Mouse (Mus musculus) adrenal gland, adult 18-20 months (tissue): ENCODE results near the gene Ntrk2. TPM values are rescaled to one million over a fixed set of nuclear protein-coding genes. Genes with fewer than 3 reads are reported as not detected.
A peak's percentile ranks its signal among the peaks of the same experiment; 100 is the strongest.
"Not testable (repeated sequence)": the region's sequence is repeated elsewhere in the genome, so short reads cannot be mapped to it uniquely, and the experiment has no call there.

ENCODE experiments used
- DNase-seq, 2 experiments: peaks; one replicate each; pipeline ENCODE4 v3.0.0; 2021 to 2022; ENCODE audit warnings: low spot score in 2 of 2
- total RNA-seq, 2 experiments: library from RNA; stranded (reverse); gene quantifications; 1 replicate in 1 of 2; 2 replicates in 1 of 2; pipeline ENCODE4 v1.2.3; 2021

Gene Ntrk2
- total RNA-seq, 2 experiments from 2014 or later: 26.2 to 56.1 TPM

DNA sequence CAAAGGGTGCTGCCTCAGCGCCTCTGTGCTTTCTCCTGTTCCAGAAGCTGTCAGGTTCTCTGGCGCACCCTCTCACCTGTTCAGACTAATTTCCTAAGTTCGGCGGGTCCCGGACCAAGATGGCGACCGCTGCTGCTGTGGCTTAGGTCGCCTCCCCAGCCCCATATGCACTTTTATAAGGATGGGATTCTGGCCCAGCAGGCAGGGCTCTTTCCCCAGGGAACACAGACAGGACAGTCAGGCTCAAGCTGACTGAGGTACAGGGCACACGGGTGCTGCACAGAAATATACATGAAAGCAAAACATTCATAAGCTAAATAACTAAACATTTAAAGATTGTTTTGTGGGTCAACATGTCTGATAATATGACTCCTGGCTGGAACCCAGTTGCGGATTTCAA lies 301.4 kb downstream of the Ntrk2 start:
- DNase-seq: not testable (repeated sequence)

DNA sequence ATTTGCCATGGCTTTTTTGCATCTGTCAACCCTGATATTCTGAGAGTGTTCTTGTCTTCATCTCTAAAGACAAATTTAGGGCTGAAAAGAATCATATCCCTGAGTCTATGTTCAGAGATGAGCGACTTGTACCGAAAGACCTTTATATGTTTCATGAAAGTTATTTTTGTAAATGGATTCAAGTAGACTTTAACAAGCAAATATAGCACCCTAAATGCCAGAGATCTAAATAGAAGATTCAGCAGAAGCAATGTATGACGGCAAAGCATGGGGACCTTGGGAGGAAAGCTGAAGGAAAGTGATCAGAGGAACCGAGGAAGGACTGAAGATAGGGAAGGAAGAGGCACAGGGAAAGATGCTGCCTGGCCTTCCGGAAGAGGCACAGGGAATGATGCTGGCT lies 303.7 kb downstream of the Ntrk2 start:
- no peak for DNase-seq

DNA sequence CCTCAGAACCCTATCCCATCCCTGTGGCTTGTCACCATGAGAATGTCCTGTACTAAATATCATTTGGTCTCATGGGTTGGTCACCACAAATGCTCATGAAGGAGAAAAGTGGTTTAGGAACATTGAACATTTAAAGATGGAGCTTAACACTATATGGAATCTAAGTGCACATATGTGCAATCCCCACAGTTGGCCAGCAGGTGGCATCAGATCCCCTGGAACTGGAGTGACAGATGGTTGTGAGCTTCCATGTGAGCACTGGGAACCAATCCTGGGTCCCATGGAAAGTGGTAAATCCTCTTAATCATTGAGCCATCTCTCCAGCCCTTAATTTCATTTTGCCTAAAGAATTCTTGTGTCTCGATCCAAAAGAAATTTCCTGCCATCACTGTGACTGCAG lies 308.3 kb downstream of the Ntrk2 start:
- no peak for DNase-seq

DNA sequence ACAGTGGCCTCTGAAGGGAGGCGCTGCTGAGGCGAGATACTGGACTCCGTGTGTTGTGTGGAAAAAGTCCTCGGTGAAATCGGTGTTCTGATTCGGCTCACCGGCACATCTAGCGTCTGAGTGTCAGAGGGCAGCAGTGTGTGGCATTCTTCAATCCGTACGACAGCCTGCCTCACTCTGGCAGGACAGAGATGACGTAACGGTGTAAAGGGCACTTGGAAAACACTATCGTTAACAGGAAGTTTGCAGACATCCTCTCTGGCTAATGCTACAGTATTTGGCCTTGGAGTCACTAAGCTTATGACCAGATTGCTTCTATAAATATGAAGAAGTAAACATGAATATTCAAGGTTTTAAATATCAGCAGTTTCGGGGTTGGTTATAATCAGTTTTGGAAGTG lies 309.2 kb downstream of the Ntrk2 start:
- no peak for DNase-seq

DNA sequence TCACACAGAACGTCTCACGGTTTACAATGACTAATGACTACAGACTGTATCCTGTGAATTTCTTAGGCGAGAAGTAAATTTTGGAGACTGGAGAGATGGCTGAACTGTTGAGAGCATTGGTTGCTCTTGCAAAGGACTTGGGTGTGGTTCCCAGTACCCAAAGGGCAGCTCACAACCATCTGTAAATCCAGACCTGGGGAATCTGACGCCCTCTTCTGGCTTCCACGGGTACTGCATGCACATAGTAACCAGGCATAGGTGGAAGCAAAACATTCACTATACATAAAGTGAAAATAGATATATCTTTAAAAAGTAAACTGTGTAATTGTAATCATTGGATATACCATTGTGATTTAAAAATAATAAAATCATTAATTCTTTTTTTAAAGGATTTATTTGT lies 310.9 kb downstream of the Ntrk2 start:
- DNase-seq: no peak

DNA sequence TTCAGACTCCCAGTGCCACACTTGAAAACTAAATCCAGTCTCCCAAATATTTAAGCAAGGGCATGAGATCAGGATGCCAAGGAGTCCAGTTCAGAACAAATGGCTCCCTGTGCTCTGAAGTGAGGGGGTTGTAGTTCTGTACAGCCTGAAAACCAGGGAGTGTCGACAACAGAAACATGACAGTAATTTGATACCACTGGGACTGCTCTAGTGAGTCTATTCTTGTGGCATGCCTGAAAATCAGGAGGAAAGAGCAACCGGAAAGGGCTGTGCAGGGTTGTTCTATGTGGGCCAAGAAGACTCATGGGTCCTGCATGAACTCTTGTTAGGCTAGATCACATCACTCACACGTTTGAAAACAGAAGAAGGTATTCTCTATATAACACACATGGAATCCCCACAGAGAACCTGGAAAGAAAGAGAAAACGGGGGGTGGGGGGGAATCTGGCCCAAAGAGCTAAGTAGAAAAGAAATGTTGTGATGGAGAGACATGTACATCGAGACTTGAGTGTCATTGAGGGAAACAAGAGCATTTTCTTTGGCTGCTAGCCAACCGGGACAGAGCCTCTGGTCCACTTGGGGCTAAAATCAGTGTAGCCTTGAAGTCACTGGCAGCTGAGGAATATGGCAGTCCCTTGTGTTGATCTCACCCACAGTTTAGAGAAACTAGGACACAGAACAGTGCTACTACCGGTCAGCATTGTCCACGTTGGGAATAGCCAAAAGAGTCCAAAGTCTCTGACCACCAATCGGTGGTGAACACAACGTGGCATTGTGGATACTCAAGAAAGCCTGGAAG lies 313.4 kb downstream of the Ntrk2 start:
- no peak for DNase-seq

DNA sequence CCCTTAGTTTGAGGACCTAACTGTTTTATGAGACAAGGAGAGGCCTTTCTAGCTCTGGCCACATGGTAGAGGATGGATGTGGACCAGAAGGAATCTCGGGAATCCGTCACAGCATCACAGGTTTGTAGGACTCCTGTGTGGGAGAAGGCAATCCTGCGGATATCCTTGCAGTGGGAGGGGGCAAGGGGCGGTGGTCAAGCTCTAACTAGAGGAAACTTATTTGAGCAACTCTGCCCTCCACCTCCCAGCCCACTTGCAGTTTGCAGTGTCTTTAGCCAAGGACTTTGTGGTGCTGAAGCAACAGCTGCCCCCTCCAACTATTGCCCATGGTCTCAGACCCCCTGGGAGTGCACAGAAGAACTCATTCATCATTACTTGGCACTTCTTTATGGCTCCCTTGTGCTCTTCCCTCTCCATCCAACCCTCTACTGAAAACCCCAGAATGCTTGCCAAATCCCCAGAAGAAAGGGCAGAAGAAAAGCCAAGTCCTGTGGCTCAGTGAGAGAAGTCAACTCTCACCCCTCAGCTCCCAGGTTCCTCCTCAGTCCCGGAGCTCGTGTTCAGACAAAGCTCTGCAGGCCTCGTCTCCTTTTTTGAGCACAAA lies 336.9 kb downstream of the Ntrk2 start:
- no peak for DNase-seq

DNA sequence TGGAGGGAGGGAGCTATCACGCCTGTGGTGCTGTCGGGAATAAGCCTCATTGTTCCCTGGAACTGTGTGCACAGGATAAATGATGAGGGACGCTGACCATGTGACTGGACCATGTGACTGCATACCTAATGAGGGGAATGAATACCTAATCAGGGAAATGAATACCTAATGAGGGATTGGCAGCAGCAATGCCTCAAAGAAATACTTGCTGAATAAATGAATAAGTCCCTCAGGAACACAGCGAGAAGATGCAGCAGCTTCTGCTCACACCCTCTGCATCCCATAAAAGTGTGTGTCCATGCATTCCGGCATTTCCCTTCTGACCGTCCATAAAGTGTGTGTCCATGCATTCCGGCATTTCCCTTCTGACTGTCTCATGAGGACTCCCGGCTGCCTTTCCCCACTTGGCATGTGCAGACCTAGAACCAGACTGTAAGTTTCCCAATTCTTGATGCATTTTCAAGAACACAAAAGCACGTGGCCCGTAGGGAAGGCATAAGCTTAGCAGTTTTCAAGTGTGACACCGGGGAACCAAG lies 338.0 kb downstream of the Ntrk2 start:
- DNase-seq: no peak

DNA sequence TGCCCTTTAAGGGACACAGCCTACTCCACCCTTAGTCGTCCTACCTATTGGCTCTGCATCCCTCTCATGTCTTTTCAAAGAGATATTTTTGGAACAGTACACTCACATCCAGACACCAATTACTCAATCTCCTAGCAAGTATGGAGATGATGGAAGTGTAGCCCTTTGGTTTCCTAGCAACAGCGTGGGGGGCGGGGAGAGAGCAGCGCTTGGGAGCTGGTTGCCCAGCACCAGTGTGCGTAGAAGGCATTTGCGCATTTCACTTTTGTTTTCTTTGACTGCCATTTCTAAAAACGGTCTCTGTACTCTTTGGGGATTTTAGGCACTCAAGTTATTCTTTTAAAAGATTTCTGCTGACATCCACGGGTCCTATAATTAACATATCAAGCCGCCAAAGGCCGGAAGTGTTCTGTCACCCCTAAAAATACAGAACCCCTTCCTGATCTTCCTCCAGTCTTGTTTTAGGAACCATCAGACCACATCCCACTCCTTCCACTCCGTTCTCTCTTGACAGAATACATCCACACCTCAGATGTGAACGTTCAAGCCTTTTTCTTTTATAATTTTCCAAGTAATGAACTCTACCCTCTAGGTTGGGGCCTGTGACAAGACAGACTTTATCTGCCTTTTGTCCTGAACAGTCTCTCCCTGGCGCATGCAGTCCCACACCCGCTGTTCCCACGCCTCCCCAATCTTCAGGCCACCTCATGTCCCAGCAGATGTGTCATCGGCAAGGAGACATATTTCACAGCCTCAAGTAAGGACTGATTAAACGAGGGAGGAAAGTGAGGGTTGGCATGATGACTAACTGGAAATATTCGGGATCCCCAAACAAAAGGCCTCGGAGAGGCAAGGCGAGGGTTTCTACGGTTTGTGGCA lies 339.5 kb downstream of the Ntrk2 start:
- peak; percentile 2 to 29 for DNase-seq

DNA sequence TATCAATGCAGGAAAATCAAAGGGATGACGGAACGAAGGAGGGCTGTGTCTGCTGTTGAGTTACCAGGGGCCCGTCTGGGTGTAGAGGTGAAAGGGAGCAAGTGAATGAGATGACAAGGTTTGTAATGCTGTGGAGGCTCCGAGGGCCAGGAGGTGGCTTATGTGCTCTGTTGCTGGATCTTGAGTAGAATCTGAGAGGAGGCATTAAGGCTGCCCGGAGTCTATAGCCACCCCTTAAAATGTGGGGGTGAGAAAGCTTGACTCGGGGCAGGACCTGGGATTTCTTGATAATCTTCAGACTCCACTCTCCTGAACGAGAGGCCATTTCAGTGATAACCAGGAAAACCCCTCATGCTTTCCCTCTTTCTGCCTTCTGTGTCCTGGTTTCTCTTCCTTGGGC lies 340.2 kb downstream of the Ntrk2 start:
- no peak for DNase-seq

DNA sequence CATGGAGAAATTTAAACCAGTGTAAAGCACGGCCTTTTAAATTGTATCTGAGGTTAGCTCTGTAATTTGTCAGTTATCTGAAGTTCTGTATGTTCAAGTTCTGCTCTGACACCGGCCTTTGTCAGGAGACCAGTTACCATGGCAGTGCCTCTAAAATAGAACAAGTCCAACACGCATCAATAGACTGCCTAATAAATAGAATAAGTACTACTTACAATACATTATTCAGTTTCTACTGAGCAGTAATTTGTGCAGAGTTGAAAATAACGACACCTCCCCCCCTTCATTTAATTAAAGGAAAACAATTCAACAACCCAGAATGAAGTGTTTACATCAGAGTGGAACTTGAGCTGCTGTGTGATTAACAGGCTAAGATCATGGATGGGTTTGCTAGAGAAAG lies 341.6 kb downstream of the Ntrk2 start:
- DNase-seq: no peak

DNA sequence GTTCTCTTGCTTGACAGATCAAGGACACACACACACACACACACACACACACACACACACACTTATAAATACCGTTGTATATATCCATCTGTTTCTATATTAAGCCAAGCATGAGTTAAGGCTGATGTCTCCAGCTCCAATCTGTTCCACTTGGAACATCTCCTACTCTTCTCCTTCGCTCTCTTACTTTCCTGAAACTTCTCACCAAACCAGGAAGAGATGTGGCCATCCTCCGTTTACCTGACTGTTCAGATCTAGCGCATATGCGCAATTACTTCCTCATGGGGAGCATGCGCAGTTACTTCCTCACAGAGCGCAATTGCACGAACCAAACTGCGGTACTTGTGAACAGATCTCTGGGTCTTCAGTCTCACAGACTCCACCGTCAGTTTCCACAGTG lies 342.4 kb downstream of the Ntrk2 start:
- DNase-seq: no peak

DNA sequence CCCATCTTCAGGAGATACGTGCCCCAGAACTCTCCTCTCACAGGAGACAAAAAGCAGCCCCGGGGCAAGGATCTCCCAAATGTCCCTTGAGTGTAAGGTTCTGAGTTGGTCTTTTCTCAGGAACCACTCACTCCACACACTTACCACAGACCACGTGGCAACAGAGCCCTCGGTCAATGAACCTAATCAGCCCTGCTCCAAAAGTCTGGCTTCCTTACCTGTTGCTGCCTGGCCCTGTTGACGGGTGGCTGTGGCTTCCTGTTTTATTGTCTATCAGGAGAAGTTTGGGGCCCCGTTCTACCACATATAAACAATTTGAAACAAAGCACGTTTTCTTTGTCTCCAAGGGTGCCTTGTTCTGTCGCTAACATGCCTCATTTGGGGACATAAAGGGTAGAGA lies 357.6 kb downstream of the Ntrk2 start:
- no peak for DNase-seq

DNA sequence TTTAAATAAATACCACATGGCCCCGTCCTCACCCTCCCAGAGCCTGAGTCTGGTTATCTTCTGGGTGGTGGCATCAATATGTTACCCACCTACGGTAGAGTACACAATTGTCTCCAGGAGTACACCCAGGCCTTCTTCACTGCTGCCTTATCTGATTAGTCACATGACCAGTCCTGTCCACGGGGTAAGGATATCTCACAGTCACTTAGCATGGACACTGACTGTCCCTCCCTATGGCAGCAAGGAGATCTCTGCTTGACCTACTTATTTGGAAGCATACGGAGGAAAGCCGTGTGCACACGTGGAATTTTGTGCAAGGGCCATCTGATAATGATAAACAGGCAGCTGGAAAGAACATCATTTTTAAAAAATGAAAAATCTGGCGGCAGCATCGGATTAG lies 367.5 kb downstream of the Ntrk2 start:
- no peak for DNase-seq

DNA sequence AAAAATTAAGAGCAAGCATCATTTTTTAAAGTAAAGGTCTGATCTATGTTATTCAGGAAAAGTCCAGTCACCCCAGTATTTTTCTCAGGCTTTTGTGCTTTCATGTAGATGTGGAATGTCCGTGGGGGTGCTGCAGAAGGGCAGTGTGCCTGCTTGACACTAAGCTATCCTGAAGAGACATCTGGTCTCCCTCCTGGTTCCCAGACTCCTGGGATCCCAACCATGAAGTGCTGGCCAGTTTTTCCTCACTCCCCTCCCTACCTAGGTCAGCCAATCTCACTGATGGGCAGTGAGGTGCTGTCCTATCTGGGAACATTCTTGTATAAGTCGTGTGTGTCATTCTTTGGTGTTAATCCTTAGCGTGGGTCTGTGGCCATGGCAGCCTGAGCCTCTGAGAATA lies 369.7 kb downstream of the Ntrk2 start:
- DNase-seq: no peak

DNA sequence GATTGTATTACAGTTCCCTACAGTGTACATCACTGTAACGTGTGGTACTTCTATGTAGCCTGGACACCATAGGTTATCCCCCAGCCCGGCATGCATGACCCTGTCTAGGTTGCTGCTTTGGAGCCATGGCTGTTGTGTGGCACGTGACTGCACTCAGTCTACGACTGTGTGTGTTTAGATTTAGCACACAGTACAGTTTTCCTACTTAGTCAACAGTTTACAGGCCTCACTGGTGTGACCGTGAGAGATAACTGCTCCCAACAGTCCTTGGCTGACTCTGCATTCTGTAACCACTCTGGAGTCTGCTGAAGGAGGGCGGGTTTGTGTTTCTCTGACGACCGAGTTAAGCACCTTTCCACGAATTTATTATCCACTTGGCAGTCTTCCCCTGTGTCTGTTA lies 370.1 kb downstream of the Ntrk2 start:
- DNase-seq: no peak

DNA sequence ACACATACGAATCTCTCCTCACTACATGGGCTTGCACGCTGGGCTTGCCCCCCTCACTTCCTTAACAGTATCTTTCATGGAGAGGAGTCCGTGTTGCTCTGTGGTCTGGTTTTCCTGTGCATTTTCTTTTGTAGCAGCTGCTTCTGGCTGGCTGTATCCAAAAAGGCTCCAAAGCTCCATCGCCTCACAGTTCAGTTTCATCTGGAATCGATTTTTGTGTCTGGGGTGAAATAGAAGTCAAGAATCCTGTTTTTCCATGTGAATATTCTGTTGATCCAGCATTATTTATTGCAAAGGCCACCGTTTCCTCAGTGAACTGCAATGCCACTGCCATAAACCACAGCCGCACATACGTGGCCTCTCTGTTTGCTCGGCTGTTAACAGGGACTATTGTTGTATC lies 370.6 kb downstream of the Ntrk2 start:
- no peak for DNase-seq

DNA sequence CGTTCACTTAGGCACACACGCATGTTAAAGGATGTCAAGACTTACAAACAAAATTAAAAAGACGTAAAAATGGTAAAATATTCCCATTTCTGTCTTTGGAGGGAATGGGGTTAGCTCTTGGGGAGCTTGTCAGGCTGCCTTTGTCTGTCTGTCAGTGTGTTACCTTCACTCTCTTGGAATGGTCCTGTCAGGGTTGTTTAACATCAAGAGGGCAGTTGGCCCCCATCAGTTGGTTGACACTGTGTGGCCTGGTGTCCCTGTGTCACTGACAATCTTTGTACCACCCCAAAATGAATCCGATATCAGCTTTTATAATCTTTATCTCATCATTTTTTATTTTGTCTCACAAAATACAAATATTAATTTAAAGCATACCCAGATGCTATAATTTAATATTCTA lies 373.6 kb downstream of the Ntrk2 start:
- no peak for DNase-seq

DNA sequence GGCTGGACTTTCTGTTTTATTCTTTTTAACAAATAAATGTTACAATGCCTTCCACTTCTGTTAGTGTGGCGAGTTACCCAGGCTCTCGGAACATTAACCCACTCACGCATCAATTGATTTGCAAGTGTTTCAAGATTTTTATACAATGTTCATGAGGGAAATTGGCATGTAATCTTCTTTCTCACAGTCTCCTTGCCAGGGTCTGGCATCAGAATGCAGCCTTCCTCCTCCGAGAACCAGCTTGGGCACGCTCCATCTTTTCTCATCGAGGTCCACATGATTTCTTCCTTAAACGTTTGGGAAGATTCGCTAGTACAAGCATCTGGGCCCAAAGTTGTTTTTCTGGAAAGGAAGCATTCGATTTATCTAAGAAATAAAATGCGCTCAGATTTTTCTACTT lies 374.4 kb downstream of the Ntrk2 start:
- no peak for DNase-seq

DNA sequence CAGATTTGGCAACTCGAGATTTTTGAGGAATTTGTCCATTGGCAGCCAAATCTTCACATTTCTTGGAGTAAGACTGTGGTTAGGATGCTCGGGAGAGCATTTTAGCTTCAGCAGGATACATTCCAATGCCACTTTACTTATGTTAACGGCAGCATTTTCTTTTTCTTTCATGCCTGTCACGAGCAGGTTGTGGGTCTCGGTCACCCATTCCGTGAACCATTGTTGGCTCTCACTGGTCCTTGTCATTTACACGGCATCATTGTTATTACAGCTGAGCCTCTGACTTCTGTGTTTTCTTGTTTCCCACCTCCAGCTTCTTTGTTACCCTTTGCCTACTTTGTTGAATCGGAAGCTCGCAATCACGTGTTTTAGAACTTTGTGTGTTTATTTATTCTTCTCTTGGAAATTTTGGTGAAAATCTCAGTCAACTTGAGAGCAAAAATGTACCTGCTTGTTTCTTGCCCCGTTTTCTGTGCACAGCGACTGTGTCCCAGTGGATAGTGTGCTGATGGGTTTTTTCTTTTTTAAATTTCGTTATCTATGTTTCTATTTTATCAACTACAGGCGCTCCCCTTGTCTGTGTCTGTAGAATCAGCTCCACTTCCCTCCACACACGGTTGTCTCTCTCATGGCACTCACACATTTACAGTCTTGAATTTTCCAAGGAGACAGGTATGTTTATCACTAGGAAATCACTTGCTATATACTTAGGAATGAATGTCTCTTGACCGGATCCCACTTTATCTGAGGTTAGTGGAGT lies 375.0 kb downstream of the Ntrk2 start:
- no peak for DNase-seq

DNA sequence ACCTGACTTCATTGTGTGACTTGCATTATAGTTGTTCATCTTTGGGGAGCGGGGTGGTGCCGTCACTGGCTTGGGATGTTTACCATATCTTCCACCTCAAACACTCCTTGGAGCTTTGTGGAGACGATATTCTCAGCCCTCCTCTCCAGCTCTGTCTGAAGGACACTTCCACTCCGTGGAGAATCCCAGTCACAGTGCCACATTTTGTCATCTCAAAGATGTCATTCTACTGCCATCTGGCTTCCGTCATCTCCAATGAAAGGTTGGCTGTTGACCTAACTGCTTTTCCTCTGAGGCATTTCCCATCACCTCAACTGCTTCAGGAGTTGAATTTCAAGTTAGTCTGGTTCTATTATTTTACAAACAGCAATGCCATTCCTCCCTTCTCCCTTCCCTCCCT lies 376.3 kb downstream of the Ntrk2 start:
- DNase-seq: no peak
